Mouse (Mus musculus) forebrain, embryonic 13.5 days (tissue): ENCODE data around the gene Acss1. TPM values are rescaled to one million over a fixed set of nuclear protein-coding genes. Genes with fewer than 3 reads are reported as not detected.

Experiments used
- ATAC-seq: fragments of 200-750 bp; cut with Nextera tagmentation; 2 replicates; pipeline ENCODE4 v1.8.0; 2017
- H3K27ac ChIP-seq: fragments of 300-500 bp; sonication (generic); 2 replicates; pipeline ENCODE4 v1.5.1; 2015; ENCODE audit warnings: inconsistent platforms, mild to moderate bottlenecking, moderate library complexity
- H3K27me3 ChIP-seq: fragments of 300-500 bp; sonication (generic); 2 replicates; pipeline ENCODE4 v1.6.1; 2015; ENCODE audit warnings: mild to moderate bottlenecking, inconsistent platforms
- H3K36me3 ChIP-seq: fragments of 300-500 bp; sonication (generic); 2 replicates; pipeline ENCODE4 v1.6.1; 2015; ENCODE audit warnings: mild to moderate bottlenecking, inconsistent platforms; ENCODE audit not compliant: poor library complexity, severe bottlenecking
- H3K4me1 ChIP-seq: fragments of 300-500 bp; sonication (generic); 2 replicates; pipeline ENCODE4 v1.6.1; 2015; ENCODE audit warnings: inconsistent platforms
- H3K4me2 ChIP-seq: fragments of 300-500 bp; sonication (generic); 2 replicates; pipeline ENCODE4 v1.6.1; 2015; ENCODE audit warnings: inconsistent platforms, mild to moderate bottlenecking, moderate library complexity
- H3K4me3 ChIP-seq: fragments of 300-500 bp; sonication (generic); 2 replicates; pipeline ENCODE4 v1.5.1; 2015; ENCODE audit warnings: mild to moderate bottlenecking, inconsistent platforms
- H3K9ac ChIP-seq: fragments of 300-500 bp; sonication (generic); 2 replicates; pipeline ENCODE4 v1.6.1; 2015; ENCODE audit warnings: mild to moderate bottlenecking, inconsistent platforms
- H3K9me3 ChIP-seq: fragments of 300-500 bp; sonication (generic); replicated peaks from 2 replicates; pipeline ENCODE4 v1.6.1; 2016; ENCODE audit warnings: inconsistent platforms
- WGBS: fragments of 180-500 bp; shearing (Covaris S2); methylation state at CpG from one replicate; pipeline ENCODE4 v1.1.7; 2015; 5-methylcytosine and 5-hydroxymethylcytosine counted together
- polyA plus RNA-seq: library from polyadenylated mRNA; unstranded; fragments of >200 nt; fragmentation: Nextera tagmentation; extraction: Ambion mirVana; gene quantifications from 2 replicates; pipeline ENCODE4 v1.2.1, GENCODE M21; 2015

Acss1 gene
- polyA plus RNA-seq, 1 experiment from 2014 or later: 34.1 TPM

GRCm38 (mm10) chr2:150589076-150589475 is 79.2 kb downstream of the Acss1 start:
- H3K4me1 ChIP-seq: no peaks in the 10 kb centered on the region

GRCm38 (mm10) chr2:150579628-150580027 is 88.7 kb downstream of the Acss1 start:
- Histone ChIP-seq H3K9me3 (no peaks in the 10 kb centered on the region), H3K4me2 (no peak overlapping the region), H3K9ac (no peak overlapping the region), H3K27me3 (no peaks in the 10 kb centered on the region), H3K36me3 (peaks cover 30% of the 10 kb centered on the region), H3K4me1 (no peaks in the 10 kb centered on the region), H3K27ac (no peak overlapping the region), H3K4me3 (no peak overlapping the region)
- WGBS: 81% methylated on average over 1 of the region's 1 CpGs
- ATAC-seq: no peak

More at GRCm38 (mm10) chr2:150589076-150589475, 79.2 kb downstream of the Acss1 start:
- Histone ChIP-seq H3K4me2 (no peak overlapping the region), H3K9me3 (no peaks in the 10 kb centered on the region), H3K36me3 (peaks cover 67% of the 10 kb centered on the region), H3K4me3 (no peak overlapping the region), H3K27ac (no peak overlapping the region), H3K27me3 (no peaks in the 10 kb centered on the region), H3K9ac (no peak overlapping the region)
- no peak for ATAC-seq
- WGBS: 70% methylated on average over 11 of the region's 11 CpGs

GRCm38 (mm10) chr2:150578603-150579002 is 89.7 kb downstream of the Acss1 start:
- H3K9ac ChIP-seq: no peak overlapping the region
- peaks cover 19% of the 10 kb centered on the region for H3K36me3 ChIP-seq
- no peak for ATAC-seq
- no peaks in the 10 kb centered on the region for H3K27me3 ChIP-seq
- H3K9me3 ChIP-seq: no peaks in the 10 kb centered on the region
- H3K27ac ChIP-seq: no peak overlapping the region
- no peak overlapping the region for H3K4me3 ChIP-seq
- H3K4me1 ChIP-seq: no peaks in the 10 kb centered on the region
- no peak overlapping the region for H3K4me2 ChIP-seq
- WGBS: 87% methylated on average over 5 of the region's 5 CpGs

- H3K4me1 ChIP-seq: no peaks in the 10 kb centered on the region
- no peaks in the 10 kb centered on the region for H3K27me3 ChIP-seq
- WGBS: 97% methylated on average over 1 of the region's 1 CpGs
- no peak overlapping the region for H3K9ac ChIP-seq
- H3K36me3 ChIP-seq: peaks cover 10% of the 10 kb centered on the region; the same call in 1 of the 2 replicates
- ATAC-seq: no peak
- no peak overlapping the region for H3K27ac ChIP-seq
- no peak overlapping the region for H3K4me3 ChIP-seq
- H3K4me2 ChIP-seq: no peak overlapping the region
- H3K9me3 ChIP-seq: no peaks in the 10 kb centered on the region
Measured at GRCm38 (mm10) chr2:150576256-150576655, 92.0 kb downstream of the Acss1 start.

- Histone ChIP-seq H3K4me2 (no peak overlapping the region), H3K9ac (no peak overlapping the region), H3K27me3 (no peaks in the 10 kb centered on the region), H3K4me1 (no peaks in the 10 kb centered on the region), H3K36me3 (0 out of 2 replicates have a peak, but pooled peaks cover 6% of the 10 kb centered on the region), H3K9me3 (no peaks in the 10 kb centered on the region), H3K27ac (no peak overlapping the region), H3K4me3 (no peak overlapping the region)
- ATAC-seq: no peak
- 93% methylated on average over 3 of the region's 3 CpGs for WGBS
Measured at GRCm38 (mm10) chr2:150572463-150572862, 95.8 kb downstream of the Acss1 start.

GRCm38 (mm10) chr2:150570761-150571160 is 97.5 kb downstream of the Acss1 start:
- WGBS: 86% methylated on average over 2 of the region's 2 CpGs

GRCm38 (mm10) chr2:150569847-150570590 is 98.3 kb downstream of the Acss1 start, which contains the start of gene Cst7:
TSS of gene Cst7 (plus strand) at chr2:150570415.
- Histone ChIP-seq H3K4me2 (no peak within 1 kb of the TSS), H3K36me3 (no peaks in the 10 kb centered on the region), H3K4me3 (no peak within 1 kb of the TSS), H3K27me3 (no peaks in the 10 kb centered on the region), H3K9ac (no peak within 1 kb of the TSS), H3K27ac (no peak within 1 kb of the TSS), H3K4me1 (no peaks in the 10 kb centered on the region), H3K9me3 (no peaks in the 10 kb centered on the region)
- no peak for ATAC-seq
- 78% methylated on average over 11 of the region's 11 CpGs for WGBS

More at GRCm38 (mm10) chr2:150570761-150571160, 97.5 kb downstream of the Acss1 start:
- no peak overlapping the region for H3K4me2 ChIP-seq
- no peaks in the 10 kb centered on the region for H3K4me1 ChIP-seq
- no peak overlapping the region for H3K4me3 ChIP-seq
- no peak overlapping the region for H3K27ac ChIP-seq
- H3K9ac ChIP-seq: no peak overlapping the region
- H3K36me3 ChIP-seq: no peaks in the 10 kb centered on the region
- ATAC-seq: no peak
- H3K9me3 ChIP-seq: no peaks in the 10 kb centered on the region
- H3K27me3 ChIP-seq: no peaks in the 10 kb centered on the region

Other genes starting within 250 kb of the Acss1 start
- 8.2 and 9.2 TPM in 2 replicates for gene Zfp442, start 217.0 kb downstream of the Acss1 start, polyA plus RNA-seq
- gene Zfp345, start 183.4 kb downstream of the Acss1 start, polyA plus RNA-seq: not detected in 2 replicates
- 0.18 and 0.28 TPM in 2 replicates for gene Cst7, start 98.1 kb downstream of the Acss1 start, polyA plus RNA-seq
- 37.1 and 40.2 TPM in 2 replicates for gene Apmap, start 59.9 kb downstream of the Acss1 start, polyA plus RNA-seq
- gene Vsx1, start 20.9 kb upstream of the Acss1 start, polyA plus RNA-seq: 0.10 and 0.12 TPM in 2 replicates
- gene Entpd6, start 80.5 kb upstream of the Acss1 start, polyA plus RNA-seq: 30.9 and 37.3 TPM in 2 replicates
- gene Pygb, start 118.2 kb upstream of the Acss1 start, polyA plus RNA-seq: 81.0 and 84.5 TPM in 2 replicates
- 65.8 and 77.6 TPM in 2 replicates for gene Abhd12, start 236.2 kb upstream of the Acss1 start, polyA plus RNA-seq
- gene Gins1, start 236.9 kb upstream of the Acss1 start, polyA plus RNA-seq: 56.2 and 62.7 TPM in 2 replicates